Mouse (Mus musculus): ENCODE data around the gene Ubash3a.

- TF ChIP-seq GATA1 (IDR thresholded peaks at IDR 0.05; ENCODE audit: borderline replicate concordance, low read length) (no peak), CTCF (IDR thresholded peaks at IDR 0.05; ENCODE audit: low read depth, low read length) (no peak)
Measured at GRCm38 (mm10) chr17:31286492-31286891, 78.8 kb downstream of the Ubash3a start, which contains the start of gene Slc37a1.
